Mouse (Mus musculus): Measurements from ENCODE around the gene Dynlt1f. TPM values are rescaled to one million over a fixed set of nuclear protein-coding genes. Genes with fewer than 3 reads are reported as not detected.
"Not testable (repeated sequence)": the region's sequence is repeated elsewhere in the genome, so short reads cannot be mapped to it uniquely, and the experiment has no call there.

Gene Dynlt1f
- total RNA-seq, 2 experiments from 2014 or later = 95.6 to 109 TPM

DNA sequence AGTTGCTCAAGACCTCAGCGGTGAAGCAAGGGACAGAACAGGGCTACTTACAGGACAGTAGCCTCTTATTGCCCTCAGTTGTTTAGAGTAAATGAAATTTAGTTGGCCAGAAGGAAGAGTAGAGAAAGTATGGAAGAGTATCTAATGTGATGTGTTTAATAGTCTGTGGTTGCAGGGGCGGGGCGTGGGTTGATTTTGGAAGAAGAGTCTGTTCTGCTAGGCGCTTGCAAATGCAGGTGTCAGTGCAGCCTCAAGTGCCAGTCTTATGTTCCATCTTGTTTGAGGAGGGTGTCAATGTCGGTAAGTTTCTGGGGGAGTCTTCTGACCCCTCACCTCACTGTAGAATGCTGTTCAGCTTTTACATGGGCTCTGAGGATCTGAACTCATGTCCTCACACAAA is 9.7 kb upstream of the Dynlt1f start:
- not testable (repeated sequence) for ATAC-seq (replicated peaks; ENCODE audit: low FRiP score, low TSS enrichment, poor library complexity, severe bottlenecking)

DNA sequence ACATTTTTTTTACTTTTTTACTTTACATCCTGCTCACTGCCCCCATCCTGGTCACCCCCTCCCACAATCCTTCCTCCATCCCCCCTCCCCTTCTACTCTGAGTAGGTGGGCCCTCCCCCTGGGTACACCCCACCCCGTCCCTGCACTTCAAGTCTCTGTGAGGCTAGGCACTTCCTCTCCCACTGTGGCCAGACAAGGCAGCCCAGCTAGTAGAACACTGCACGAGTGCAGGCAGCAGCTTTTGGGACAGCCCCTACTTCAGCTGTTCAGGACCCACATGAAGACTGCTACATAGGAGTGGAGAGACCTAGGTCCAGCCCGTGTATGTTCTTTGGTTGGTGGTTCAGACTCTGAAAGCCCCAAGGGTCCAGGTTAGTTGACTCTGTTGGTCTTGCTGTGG is 7.1 kb upstream of the Dynlt1f start:
- ATAC-seq (replicated peaks; ENCODE audit: low FRiP score, low TSS enrichment, poor library complexity, severe bottlenecking) = not testable (repeated sequence)

DNA sequence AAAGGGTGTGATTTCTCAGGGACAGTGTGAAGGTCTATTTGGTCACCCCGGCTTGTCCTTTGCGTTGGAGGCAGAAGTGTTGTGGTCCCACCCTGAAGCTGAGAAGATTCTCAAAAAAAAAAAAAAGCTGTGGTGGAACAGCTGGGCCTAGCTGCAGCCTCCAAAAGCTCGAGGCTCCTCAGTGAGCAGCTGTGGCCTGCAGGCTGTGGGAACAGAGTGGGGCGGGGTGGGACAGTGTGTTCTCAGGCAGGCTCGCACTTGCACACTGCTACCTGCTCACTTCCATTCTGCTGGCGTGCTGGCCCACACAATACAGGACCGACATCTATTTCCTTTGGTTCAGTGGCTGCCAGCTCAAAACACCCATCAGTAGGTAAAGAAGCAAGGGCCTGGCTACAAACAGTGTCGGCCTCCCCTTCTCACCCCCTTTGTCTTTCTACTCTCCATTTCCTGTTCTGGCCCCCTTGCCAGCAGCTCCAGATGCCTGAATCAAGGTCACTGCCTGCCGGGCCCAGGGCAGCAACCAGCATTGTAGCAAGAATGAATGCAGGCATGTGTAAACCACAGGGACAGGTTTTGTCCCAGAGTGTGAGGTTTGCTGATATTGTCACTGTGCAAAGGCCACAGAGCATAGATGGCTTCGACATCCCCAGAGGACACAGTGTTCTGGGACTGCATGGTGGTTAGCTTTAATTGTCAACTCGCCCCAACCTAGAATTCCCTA is 5.6 kb upstream of the Dynlt1f start:
- ATAC-seq (replicated peaks; ENCODE audit: low FRiP score, low TSS enrichment, poor library complexity, severe bottlenecking) = not testable (repeated sequence)

DNA sequence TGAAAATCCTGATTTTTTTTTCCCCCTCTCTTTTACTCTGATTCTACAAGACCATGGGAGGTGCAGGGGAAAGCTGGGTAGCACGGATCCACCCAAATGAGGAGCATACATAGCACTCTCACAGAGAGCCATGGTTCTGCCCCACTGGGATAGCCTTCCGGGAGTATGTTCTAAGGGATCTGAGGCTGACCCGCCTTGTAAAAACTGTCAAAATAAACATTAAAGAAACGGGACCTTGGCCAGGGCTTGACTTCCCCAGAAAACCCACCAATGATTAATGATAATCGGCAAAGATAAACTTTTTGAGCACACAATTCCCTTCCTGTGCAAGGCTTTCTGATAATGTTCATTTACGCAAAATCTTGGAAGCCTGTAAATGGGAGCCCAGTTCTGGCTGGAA is 4.9 kb upstream of the Dynlt1f start:
- ATAC-seq (replicated peaks; ENCODE audit: low FRiP score, low TSS enrichment, poor library complexity, severe bottlenecking) = not testable (repeated sequence)

DNA sequence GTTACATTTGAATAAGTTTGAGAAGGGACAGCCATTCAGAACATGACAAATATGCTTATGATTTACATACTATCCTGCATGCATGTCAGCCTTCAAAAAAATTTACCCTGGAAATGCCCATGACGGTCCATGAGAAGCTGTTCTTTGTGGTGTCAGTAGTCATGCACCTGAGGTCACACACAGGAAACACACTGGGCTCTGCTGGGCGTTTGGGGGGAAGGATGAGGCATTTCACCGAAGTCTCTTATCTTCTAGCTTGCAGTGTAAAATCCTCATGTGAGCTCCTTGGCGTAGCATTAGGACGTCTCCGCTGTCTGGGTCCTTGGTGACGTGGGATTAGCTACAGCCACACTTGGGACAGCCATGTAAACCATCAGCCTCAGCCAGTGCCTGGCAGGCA is 3.1 kb upstream of the Dynlt1f start, which contains the start of gene Sytl3:
Gene Sytl3, plus strand, starts transcription at position 293 of the 400 bp plus-strand sequence.
- not testable (repeated sequence) for ATAC-seq (replicated peaks; ENCODE audit: low FRiP score, low TSS enrichment, poor library complexity, severe bottlenecking)

DNA sequence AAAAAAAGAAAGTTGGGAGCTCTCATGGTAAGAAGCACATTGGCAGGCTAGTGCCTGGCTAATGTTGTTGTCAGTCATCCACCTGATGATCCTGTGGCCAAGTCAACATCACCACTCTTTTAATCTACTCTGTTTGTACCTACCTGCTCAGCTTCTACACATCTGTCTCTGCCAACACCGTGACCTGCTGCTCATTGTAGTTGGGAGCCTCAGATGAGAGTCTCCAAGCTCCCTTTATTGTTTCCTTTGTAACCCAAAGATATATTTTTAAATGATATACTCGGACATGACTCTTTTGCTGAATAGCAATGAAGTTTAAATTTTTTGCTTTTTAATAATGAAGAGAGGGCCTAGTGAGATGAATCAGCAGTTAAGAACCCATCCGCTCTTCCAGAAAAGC is 771 bp upstream of the Dynlt1f start:
- ATAC-seq (replicated peaks; ENCODE audit: low FRiP score, low TSS enrichment, poor library complexity, severe bottlenecking) = not testable (repeated sequence)

DNA sequence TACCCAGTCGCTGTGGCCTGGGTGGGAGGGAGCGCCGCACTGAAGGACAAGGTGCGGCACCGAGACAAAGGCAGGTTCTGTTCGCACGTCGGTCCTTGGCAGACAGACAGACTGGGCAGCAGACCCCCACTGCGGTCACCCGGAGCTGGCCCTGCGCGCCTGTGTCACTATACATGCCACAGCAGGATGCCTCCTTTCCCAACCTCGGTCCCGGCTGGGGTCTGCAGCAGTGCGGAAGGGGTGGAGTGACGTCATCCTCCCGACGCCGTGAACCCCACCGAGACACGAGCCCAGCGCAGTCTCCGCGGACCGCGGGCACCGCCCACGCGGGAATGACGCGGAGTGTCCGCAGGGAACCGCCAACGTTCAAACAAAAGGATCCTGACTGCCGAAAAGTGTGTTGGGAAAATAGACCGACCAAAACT is 601 bp downstream of the Dynlt1f start:
- peak; percentile 83 for ATAC-seq (replicated peaks; ENCODE audit: low FRiP score, low TSS enrichment, poor library complexity, severe bottlenecking)

DNA sequence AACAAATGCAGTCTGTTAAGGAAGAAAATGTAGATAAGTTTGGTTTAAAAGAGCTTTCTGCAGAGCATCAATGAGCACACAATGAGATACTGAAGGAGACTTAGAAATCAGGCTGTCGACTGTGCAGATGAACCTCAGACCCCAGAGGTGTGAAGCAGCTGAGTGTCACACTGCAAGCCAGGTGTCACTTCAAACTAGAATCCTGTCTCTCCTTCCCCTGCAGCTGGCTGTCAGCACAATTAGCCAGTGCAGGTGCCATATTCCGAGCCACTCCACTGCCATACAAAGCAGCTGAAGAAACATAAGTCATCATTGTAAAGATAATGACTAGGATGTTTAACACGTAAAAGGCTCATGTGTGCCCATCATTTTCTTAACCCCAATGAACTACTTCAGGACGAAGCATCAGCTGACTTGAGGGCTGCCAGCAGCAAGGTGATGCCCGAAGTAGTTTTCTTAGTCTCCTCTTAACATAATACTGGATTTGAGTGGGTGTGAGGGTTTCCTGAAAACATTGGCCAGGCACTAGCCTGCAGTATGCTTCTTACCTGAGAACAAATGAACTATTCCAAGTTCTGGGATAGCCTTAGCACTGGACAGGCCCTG is 2.3 kb downstream of the Dynlt1f start:
- not testable (repeated sequence) for ATAC-seq (replicated peaks; ENCODE audit: low FRiP score, low TSS enrichment, poor library complexity, severe bottlenecking)

DNA sequence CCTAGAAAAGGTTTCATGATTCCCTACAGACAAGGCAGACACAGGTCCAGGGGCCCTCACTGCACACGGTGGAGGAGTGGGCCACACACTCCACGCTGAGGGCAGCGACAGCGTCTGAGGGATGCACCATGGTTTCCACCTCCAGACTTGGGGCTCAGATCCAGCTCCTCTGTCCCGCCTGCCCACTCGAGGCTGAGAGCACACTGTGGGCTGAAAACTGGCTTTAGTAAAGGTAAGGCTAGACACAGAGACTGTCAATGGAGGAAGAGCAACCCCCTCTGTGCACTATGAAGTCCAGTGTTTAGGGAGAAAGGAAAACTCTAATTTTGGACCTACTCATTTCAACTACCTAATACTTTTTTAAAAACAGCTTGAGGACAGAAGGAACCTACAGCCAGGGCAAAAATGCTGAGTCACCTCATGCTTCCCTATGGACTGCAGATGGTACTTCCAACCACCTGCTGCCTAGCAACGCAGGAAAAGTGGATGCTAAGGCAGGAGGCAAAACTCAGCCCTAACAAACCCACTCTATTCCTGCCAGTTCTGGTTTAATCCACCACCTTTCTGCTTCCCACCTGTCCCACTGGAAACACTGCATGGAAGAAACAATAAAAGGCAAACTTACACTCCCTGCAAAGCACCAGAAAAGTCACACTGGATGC is 4.7 kb downstream of the Dynlt1f start:
- ATAC-seq (replicated peaks; ENCODE audit: low FRiP score, low TSS enrichment, poor library complexity, severe bottlenecking) = not testable (repeated sequence)

DNA sequence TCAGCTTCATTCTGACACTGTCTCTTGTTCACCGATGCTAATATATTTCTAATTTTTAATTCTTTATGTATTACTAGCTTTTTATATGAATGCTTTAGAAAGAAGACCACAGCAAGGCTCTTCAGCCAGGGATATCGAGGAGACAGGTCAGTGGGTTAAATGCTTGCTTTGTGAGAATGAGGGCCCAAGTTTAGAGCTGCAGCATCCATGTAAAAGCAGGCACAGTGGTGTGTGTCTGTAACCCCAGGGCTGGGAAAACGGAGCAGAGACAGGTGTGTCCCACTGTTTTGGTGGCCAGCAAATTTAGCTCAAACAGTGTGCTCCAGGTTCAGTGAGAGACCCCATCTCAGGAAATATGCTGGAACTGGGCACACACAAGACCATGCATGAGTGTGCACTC is 8.2 kb downstream of the Dynlt1f start:
- not testable (repeated sequence) for ATAC-seq (replicated peaks; ENCODE audit: low FRiP score, low TSS enrichment, poor library complexity, severe bottlenecking)

DNA sequence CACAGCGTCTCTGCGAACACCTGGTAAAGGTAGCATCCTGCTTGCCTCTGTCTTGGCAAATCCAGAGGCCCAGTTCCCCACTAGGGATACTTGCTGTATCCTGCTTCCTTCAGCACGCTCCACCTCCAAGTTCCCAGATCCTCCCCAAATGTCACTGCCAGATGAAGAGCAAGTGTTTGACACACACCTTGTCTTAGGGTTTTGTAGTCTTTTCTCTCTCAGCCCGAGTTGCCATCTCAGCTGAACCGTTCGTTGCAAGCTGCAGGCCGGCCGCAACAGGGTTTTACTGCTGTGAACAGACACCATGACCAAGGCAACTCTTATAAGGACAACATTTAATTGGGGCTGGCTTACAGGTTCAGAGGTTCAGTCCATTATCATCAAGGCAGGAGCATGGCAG is 8.9 kb downstream of the Dynlt1f start:
- not testable (repeated sequence) for ATAC-seq (replicated peaks; ENCODE audit: low FRiP score, low TSS enrichment, poor library complexity, severe bottlenecking)

DNA sequence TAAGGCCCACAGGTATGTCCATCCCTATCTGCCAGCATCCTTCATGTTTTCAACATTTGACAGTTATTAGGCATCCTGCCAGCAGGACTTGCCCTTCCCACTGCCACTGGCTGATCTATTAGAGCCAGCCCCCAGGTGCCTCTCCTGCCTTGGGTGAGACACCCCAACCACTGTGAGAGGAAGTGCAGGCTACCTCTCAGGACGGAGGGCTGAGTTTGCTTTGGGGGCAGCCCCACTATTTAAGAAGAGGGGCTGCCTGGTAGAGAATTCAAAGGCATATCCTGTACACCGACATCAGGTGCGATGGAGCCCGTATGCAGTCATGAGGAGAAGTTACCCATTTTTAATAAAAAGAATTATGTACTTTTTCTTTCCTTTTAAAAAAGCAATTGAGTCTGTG is 10.0 kb downstream of the Dynlt1f start:
- not testable (repeated sequence) for ATAC-seq (replicated peaks; ENCODE audit: low FRiP score, low TSS enrichment, poor library complexity, severe bottlenecking)

DNA sequence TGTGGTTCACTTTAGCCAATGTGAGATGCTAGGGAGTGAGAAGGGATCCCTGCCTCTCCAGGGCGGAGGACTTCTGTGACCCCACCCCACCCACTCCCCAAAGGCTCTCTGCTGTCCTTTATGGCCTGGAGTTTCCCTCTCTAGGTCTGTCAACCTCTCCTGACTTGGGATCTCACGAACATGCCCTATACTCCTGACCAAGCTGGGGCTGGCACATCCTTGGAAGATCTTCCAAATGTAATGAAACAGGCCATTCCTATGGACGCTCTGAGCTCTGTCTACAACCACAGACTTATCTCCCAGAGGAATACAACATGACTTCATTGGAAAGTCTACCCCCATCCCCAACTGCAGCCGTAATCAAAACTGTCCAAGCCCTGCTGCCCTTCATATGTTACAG is 11.0 kb downstream of the Dynlt1f start:
- not testable (repeated sequence) for ATAC-seq (replicated peaks; ENCODE audit: low FRiP score, low TSS enrichment, poor library complexity, severe bottlenecking)

DNA sequence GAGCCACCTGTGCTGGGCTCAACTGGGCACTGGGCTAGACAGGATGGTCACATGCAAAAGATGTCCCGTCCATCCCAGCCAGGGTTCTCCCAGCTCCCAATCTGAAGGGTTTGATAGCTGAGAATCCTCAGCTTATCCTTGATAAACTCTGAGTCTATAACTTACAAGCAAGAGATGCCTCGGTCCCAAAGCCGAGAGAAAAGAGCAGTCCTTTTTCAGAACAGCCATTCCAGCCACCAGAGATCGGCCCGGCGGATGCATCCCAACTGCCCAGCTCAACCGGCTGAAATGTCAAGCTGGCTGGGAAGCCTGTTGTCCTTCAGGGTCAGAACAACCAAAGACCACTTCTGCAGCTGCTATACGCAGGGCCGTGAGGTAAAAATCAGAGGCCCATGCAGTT is 11.5 kb downstream of the Dynlt1f start:
- not testable (repeated sequence) for ATAC-seq (replicated peaks; ENCODE audit: low FRiP score, low TSS enrichment, poor library complexity, severe bottlenecking)

DNA sequence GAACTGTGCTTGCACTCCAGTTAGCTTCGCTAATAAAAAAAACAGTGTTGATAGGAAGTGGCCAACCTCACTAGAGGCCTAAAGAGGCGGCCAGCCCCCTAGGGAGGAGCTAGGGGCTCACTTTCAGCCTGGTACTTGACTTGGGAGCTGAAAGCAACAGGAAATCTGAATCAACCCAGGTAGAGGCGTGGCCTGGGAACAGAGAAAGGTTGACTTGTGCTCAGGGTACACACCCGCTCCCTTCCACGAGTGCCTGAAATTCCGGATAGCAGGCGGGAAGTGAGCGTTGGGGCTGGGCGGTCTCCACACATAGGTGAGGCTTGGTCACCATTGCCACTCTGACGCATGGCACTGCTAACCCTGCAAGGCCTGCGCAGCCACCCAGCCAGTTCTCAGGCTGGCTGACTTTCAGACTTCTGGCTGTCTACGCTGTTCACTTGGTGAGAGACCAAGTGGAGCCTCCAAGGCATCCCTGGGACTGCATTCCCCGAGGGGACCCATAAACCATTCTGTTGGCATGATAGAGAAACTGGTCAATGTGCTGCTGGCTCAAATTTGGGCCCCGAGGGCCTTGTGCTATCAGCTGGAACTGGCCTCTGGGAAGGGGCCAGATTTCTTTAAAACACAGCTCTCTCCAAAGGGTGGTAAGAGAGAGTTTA is 14.8 kb downstream of the Dynlt1f start:
- peak; percentile 39; the same call in 1 of the 2 replicates for ATAC-seq (replicated peaks; ENCODE audit: low FRiP score, low TSS enrichment, poor library complexity, severe bottlenecking)

DNA sequence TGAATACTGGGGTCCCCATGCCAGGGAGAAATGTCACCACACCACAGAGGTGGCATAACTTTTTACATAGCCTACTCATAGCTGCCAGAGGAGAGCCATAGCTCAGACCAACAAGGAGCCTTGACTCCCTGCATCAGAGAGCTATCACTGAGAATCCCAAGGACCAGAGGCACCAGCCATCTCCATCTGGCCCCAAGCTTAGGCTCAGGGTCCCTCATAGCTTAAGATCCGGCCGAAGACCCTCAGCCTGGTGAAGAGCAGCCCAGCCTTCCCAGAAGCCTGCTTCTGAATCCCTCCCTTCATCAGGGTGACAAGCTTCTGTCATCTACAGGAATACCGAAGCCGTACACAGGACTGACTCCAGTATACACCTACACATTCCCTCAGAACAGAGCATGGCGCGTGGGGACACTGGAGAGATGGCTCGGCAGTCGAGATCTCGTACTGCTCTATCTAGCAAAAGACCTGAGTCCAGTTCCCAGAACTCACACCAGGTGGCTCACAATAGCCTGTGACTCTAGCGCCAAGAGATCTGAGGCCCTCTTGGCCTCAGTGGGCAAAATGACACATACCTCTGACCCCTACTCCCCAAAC is 15.6 kb downstream of the Dynlt1f start:
- not testable (repeated sequence) for ATAC-seq (replicated peaks; ENCODE audit: low FRiP score, low TSS enrichment, poor library complexity, severe bottlenecking)

DNA sequence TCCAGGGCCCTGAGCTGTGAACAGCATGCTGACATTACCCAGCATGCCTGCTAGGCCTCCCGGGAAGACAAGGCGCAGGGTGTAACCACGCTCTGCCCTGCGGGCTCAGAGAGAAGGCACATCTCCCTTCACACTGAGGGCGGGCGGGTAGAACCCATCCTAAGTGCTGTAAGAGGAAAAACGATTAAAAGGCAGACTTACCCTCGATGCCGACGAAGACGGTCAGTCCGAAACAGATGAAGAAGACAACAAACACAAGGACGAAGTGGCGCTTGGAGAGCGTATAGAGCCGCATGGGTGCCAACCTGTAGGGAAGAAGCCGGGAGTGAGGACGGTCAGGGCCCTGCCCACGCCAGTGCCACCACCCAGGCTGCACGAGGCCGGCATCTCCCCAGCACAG is 16.2 kb downstream of the Dynlt1f start:
- not testable (repeated sequence) for ATAC-seq (replicated peaks; ENCODE audit: low FRiP score, low TSS enrichment, poor library complexity, severe bottlenecking)

DNA sequence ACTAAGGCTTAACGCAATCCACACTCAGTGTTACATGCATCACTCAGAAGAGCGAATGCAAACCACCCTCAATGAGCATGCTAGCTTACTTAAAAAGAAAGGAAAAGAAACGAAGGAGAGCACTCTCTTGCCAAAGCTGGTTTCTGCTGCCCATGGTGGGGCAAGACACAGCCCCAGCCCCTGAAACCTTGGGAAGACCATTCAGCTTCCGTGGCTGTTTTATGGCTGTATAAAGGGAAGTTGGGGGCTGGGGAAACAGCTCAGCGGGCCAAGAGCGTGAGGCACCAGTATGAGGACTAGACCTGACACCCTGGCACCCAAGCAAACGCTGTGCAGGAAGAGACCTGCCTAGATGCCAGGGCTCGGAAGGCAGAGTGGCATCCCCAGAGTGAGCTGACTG is 17.3 kb downstream of the Dynlt1f start:
- ATAC-seq (replicated peaks; ENCODE audit: low FRiP score, low TSS enrichment, poor library complexity, severe bottlenecking) = not testable (repeated sequence)

DNA sequence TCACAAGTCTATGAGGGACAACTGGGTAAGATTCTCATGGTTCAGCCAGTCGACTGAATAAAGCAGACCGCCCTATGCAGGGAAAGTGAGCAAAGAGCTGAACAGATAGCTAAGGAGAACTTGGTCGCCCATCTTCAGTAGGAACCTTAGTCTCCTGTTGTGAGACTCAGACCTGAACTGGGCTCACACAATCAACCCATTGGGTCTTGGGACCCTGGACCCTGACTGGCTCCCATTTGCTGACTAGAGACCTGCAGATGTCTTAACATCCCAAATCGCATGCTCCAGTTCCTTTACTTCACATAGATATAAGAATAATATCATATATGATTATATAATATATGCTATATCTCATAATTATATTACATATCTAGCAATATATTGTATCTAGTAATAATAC is 18.3 kb downstream of the Dynlt1f start:
- ATAC-seq (replicated peaks; ENCODE audit: low FRiP score, low TSS enrichment, poor library complexity, severe bottlenecking) = not testable (repeated sequence)

DNA sequence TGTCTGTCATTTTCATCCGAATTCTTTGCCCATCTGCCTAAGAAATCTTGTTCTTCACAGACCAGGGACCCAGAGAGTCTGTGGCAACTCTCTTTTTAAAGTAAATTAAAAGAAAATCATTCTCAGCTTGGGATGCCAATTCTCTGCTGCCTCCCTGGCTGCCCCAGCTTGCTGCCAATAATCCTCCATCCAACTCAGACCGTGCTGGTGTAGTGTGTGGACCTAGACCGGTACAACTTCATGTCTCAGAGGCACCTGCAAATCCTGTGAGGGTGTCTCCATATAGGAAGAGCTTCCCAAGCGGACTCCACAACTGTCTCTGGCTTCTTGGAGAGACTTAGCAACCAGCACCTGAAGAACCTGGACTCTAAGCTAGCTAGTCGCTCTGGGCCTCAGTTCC is 18.8 kb downstream of the Dynlt1f start:
- ATAC-seq (replicated peaks; ENCODE audit: low FRiP score, low TSS enrichment, poor library complexity, severe bottlenecking) = no peak

Measured in megakaryocyte-erythroid progenitor cell, adult 5-6 weeks (primary cell).